Mouse (Mus musculus): ENCODE measurements around the gene Pla2g2e.
A peak's percentile ranks its signal among the peaks of the same experiment; 100 is the strongest.
"Not testable (repeated sequence)": the region's sequence is repeated elsewhere in the genome, so short reads cannot be mapped to it uniquely, and the experiment has no call there.

The Pla2g2e gene

DNA sequence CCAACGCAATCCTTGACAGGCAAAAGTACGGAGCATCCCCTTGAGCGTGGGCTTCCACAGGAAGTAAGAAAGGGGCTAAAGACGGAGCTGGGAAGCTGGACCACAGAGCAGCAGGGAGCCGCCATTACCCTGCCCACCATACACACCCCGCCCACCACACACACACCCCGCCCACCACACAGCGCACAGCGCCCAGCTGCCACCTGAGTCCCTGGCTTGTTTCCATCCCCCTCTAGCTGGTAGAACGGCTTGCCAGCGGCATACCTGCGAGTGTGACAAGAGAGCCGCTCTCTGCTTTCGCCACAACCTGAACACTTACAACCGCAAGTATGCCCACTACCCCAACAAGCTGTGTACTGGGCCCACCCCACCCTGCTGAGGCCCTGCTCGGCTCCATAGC, 4.4 kb downstream of the Pla2g2e start:
- DNase-seq (ENCODE audit: low spot score in 2 of 2), result no peak

DNA sequence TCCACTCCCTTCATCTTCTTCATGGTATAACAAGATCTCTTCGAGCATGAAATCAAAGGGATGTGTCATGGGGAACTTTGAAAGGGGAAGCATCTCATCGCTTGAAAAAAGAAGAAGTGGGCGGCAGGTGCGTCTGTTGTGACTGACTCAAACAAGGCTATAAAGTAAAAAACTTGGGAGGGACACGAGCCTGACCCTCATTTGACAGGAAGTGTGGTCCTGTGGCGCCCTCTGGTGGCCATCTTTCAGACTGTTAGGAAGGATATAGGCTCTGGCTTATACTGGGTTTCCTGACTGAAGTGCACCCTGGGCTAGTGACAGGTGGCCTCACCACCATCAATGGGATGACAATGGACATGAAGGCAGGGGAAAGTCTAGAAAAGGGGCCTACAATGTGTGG, 6.5 kb downstream of the Pla2g2e start:
- DNase-seq (ENCODE audit: low spot score in 2 of 2), result peak; percentile 73 to 92

DNA sequence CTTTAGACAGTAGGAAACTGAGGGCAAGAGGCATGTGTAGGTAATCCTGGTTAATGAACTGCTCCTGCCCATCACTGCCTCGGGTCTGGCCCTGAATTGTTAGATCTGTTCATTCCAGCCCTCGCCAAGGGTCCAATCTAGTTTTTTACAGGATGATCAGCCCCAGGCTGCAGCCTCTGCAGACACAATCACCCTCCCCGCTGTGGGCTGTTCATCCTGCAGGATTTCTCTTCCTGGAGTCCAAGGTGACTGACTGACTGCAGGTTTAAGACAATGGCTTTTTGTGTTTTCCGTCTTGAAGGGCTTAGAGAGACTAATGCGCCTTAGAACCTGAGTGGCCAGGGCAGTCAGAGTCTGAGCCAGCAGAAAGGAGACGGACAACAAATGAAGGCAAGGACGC, 11.4 kb downstream of the Pla2g2e start:
- no peak for DNase-seq (ENCODE audit: low spot score in 2 of 2)

DNA sequence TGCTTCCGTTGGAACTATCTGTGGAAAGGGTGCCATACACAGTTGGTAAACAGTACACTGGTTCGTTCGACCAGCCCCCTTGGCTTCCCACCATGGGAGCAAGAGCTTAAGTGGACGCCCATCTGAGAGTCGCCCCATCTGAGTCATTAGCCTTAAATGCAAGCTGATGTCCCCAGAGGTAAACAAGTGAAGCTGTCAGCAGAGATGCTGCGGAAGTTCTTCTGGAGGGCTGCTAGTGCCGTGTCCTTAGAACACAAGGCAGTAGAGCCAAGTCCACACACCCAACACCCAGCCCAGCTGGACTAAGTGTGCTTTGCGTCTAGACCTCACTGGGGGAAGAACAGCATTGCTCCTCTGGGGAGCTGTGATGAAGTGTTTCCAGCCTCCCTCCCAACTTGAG, 11.9 kb downstream of the Pla2g2e start:
- DNase-seq (ENCODE audit: low spot score in 2 of 2), result no peak

DNA sequence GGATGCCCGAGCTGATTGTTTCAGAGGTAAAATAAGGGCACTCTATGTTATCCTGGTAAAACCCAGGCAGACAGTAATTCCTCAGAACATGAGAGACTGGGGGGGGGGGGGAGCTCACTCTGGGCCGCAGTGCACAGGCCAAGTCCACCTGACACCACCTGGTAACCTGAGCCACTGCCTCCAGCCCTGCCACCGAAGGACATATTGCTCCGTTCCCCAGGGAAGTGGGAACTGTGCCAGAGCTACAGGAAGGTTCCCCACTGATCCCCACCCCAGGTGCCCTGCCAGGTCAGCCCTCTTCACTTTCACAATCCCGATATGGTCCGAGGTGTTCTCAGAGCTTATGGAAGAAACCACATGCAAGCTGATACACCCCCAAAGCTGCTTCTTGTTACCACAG, 14.9 kb downstream of the Pla2g2e start:
- no peak for DNase-seq (ENCODE audit: low spot score in 2 of 2)

DNA sequence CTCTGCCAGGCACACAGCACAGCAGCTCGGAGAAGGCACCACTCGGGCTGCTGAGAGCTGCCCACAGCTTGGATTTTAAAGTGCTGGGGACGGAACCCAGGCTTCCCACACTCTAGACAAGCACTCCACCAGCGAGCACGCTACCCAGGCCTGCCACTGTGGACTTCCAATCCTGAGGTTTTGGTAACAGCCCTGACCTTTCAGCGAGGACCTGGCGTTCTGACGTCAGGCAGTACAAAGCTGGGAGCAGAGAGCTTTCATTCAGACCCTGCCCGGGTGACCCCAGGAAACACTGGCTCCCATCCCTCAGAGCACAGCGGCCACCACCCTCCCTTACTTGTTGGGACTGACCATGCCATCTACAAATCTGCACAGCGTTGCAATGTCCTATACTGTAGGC, 16.0 kb downstream of the Pla2g2e start:
- DNase-seq (ENCODE audit: low spot score in 2 of 2), result not testable (repeated sequence)

DNA sequence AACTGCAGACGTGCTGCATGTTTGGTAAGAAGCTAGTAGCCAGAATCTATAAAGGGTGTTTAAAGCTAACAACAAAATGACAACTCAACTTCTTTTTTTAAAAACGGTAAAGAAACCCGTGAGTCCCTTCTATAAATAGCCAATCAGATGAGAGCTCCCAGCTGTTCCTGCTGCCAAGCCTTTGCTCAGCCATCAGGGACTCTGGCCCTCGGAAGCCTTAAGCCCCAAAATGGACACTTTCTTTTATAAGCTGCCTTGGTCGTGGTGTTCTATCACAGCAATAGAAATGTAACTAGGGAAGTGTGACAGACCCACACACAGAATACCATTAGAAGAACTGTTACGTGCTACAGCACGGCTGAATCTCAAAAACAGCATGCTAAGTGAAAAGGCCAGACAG, 21.6 kb downstream of the Pla2g2e start:
- DNase-seq (ENCODE audit: low spot score in 2 of 2), result no peak

DNA sequence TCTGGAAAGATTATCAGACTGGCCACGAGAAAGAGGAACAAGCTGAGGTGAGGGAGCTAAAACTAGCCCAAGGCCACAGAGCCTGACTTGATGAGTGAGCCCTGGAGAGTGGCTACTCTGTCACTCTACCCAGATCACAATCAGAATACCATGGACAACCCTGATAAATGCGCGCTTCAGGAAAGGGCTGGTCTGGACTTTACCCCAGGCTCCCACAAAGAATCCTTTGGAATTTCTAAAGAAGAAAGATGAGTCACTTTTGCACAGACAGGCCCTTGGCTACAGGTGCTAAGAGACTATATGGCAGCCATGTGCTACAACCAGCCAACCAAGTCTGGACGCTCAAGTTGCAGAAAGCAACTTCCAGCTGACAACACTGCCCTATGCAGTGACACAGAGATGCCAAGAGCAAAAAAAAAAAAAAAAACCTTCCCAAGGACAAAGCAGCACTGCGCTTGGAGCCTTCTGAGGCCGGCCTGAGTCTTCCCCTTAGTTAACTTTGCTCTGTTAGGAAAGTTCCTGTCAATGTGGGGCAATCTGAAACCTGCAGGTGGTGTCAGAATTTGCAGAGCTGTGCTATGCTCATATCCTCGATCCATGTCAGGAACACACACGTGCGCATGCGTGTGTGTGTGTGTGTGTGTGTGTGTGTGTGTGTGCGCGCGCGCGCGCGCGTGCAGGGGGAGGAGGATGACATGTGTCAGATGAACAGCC, 28.0 kb downstream of the Pla2g2e start:
- no peak for DNase-seq (ENCODE audit: low spot score in 2 of 2)

DNA sequence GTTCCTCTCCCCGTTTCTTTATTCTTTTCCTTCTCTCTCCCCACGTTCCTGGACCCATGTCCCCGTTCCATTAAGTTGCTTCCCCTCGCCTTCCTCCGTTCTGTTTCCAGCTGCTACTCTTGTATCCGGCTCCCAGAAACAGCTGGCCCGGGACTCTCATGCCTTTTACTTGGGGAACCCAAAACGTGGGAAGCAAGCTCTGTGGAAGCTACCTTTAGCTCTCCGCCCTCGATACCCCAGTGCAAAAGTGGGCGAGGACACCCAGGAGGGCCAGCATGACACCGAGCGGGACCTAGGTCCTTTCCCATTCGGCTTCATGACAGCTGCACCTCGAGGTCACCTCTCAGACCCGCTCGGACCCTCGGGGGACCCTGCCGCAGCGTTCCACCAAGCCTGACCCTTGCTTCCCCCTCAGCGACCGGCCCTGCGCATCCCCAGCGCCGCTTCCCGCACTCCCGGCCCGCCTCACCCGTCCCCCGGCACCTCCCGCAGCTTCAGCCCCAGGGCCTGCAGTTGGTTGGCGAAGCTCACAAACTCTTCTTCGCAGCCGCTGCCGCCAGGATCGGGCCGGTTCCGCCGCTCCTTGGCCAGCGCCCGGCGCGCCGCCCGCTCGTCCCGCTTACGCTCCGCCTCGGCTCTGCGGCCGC, 35.5 kb downstream of the Pla2g2e start:
- DNase-seq (ENCODE audit: low spot score in 2 of 2), result peak; percentile 11 to 54

DNA sequence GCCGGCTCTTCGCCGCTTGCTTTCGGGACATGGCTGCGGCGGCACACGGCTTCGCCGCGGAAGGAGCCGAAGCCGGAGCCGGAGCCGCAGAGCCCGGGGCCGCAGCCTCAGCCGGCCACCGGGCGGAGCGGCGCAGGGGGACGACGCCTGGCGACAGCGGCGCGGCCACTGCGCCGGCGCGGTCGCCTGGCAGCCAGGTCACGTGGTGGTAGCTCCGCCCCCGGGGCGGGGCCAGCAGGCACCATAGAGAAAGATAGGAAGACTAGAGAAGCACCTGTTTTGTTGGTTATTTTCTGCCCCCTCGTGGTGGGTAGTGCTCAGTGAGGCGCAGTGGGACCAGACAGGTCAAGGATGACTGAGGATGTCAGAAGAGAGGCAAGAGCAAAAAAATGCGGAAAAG, 36.1 kb downstream of the Pla2g2e start, which contains the start of gene Otud3:
Gene Otud3 (minus strand): TSS at position 149 of the 400 bp plus-strand sequence.
- DNase-seq (ENCODE audit: low spot score in 2 of 2), result peak; percentile 90 to 94

DNA sequence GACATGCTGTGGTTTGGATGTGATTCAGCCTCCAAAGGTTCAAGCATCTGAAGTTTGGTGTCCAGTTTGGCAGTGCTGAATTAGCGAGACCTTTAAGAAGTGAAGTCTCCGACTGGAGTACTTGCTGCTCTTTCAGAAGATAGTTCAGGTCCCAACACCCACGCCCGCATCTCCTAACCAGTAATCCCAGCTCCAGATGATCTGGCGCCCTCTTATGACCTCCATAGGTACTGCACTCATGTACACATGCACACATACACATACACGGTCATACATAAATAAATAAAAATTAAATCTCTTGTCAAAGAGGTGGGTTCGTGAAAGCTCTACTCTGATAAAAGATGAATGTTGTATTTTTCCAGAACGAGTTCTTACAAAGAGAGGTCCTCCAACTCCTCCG, 39.5 kb downstream of the Pla2g2e start:
- no peak for DNase-seq (ENCODE audit: low spot score in 2 of 2)

DNA sequence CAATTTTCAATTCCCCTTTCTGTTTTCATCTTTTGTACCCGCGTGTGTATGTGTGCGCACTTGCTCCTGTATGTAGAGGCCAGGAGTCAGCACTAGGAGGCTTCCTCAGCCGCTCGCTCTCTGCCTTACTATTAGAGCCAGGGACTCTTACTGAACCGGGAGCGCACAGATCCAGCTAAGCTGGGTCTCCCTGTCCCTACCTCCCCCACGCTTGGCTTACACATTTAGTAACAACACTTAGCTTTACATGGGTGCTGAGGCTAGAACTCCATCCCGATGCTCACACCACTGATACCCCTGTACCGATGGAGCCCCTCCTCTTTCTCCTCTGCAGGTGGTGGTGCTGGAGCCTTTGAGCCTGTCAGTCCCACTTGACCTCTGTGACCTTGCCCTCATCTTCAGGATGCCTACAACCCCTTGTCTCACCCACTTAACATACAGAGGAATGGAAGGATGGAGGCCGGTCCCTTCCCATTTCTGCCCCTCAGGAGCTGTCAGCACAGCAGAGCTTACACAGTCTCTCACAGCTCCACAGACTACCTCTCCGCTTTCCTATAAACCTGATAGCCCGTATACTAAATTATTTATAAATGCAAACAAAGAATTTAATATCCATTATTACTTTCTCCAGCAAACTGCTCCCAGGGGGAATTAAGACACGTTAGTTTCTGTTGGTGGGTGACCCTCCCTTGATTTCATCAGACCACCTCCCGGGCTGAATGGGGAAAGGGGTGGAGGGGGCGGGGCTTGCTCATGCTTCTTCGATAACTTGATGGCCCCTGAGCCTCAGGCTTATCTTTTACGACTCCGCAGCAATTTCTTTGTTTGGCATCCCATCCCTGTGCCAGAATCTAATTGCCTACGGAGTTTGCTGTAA, 43.8 kb downstream of the Pla2g2e start:
- DNase-seq (ENCODE audit: low spot score in 2 of 2), result no peak

DNA sequence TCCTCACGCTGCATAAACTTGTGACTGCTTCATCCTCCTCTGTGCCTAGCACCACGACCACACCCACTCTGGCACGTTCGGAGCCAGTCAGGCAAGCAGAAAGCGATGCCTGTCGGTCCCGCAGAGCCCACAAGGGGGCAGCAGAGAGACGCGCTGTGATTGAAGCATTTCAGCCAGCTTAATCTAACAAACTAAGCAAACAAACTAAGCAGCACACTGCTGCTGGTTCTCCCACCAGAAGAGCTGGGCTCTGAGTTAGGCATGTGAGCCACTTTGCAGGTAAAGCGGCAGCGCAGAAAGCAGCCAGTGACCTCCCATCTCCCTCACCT, 44.4 kb downstream of the Pla2g2e start:
- DNase-seq (ENCODE audit: low spot score in 2 of 2), result peak; percentile 85 to 92

DNA sequence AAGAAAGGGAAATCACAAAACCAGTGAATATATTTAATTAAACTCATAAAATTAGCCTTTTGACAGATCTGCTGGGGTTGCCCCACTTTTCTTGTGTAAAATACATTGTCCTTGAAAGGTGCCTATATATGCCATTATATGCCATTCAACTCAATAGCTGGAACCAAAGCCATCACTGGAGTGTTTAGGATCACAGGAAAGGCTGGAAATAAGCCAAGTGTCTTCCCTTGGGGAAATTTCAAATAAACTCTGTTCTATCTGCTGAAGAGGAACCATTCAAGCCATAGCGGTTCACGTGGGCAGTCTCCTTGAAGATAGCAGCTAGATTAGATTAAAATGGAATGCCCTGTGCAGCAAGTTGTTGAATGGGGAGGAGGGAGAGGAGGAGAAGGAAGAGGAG, 47.8 kb downstream of the Pla2g2e start:
- DNase-seq (ENCODE audit: low spot score in 2 of 2), result no peak

Data from spleen, postnatal 10 days (tissue).